Comparison of ENCODE assay signal across 10 mouse cellular contexts in the genomic region with DNA sequence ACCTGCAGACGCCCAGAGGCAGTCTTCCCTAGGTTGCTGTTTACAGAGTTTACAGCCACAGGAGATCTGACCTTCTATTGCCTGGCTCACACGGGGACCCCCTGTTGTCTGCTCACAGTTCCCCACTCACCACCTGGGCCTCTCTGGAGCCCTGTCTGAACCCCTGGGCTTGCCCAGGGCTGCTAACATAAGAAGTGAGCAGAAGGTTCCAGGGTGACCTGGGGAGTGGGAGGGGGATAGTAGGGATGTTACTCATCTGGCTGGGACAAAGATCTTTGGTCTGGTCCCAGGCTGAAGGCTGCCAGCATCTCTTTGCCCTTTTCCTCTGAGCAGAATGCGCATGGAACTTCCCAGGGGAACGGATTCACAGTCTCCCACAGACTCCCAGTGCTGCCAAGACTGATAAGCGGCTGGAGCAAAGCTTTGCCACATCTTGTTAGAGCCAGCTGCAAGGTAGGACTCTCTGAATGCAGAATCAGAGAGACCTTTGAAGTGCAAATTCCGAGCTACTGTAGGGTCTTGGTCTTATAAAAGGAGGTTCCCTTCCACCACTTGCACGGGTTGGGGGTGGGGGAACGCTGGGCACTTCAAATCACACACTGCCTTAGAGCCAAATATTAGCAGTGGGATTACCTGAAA.
DNase-seq lines count a peak whose midpoint lies in the region; ATAC-seq lines count a peak whose summit lies in the region.
"Had no signal": no experiment of that assay in that cellular context is flagged by ENCODE, and none has a peak within 500 bp of the region (broad histone marks: within the 10 kb centered on the region; RNA-seq: fewer than 3 reads in every experiment).

No protein-coding gene starts in this region.

- H3K27me3 ChIP-seq in kidney, embryonic 14.5 days (ENCODE audit: control insufficient read depth, insufficient read depth, low read length), result no peaks in the 10 kb centered on the region
- no peaks in the 10 kb centered on the region for H3K27me3 ChIP-seq in heart, embryonic 12.5 days (replicated peaks)
- no peaks in the 10 kb centered on the region for H3K27me3 ChIP-seq in midbrain, embryonic 13.5 days

- no peaks in the 10 kb centered on the region for H3K36me3 ChIP-seq in kidney, embryonic 14.5 days (ENCODE audit: control insufficient read depth, insufficient read depth, low read length)
- H3K36me3 ChIP-seq in heart, embryonic 12.5 days, result no peaks in the 10 kb centered on the region
- no peaks in the 10 kb centered on the region for H3K36me3 ChIP-seq in midbrain, embryonic 13.5 days

- H3K9me3 ChIP-seq in kidney, embryonic 14.5 days (ENCODE audit: control insufficient read depth, low read length), result no peaks in the 10 kb centered on the region
- H3K9me3 ChIP-seq in heart, embryonic 12.5 days (replicated peaks), result no peaks in the 10 kb centered on the region; the same call in 1 of the 2 replicates
- H3K9me3 ChIP-seq in midbrain, embryonic 13.5 days, result no peaks in the 10 kb centered on the region

- WGBS in kidney, embryonic 14.5 days, result 34% methylated on average over 8 of the region's 8 CpGs
- WGBS in heart, embryonic 12.5 days, result 16% methylated on average over 8 of the region's 8 CpGs
- WGBS in midbrain, embryonic 13.5 days, result 33% methylated on average over 8 of the region's 8 CpGs

- no peak overlapping the region for H3K4me2 ChIP-seq in kidney, embryonic 14.5 days (replicated peaks; ENCODE audit: low read depth, low read length)
- H3K4me2 ChIP-seq in heart, embryonic 12.5 days, result peak overlapping the region; percentile 26
- H3K4me2 ChIP-seq in midbrain, embryonic 13.5 days (replicated peaks), result no peak overlapping the region

- H3K9ac ChIP-seq in kidney, embryonic 14.5 days (ENCODE audit: low read depth, low read length), result no peak overlapping the region
- no peak overlapping the region for H3K9ac ChIP-seq in heart, embryonic 12.5 days
- H3K9ac ChIP-seq in midbrain, embryonic 13.5 days (replicated peaks), result no peak overlapping the region

- ATAC-seq in kidney, embryonic 14.5 days (ENCODE audit: low FRiP score, low TSS enrichment), result peak; percentile 26; the same call in 1 of the 2 replicates
- no peak for ATAC-seq in heart, embryonic 12.5 days (ENCODE audit: insufficient number of reproducible peaks, low FRiP score)
- ATAC-seq in midbrain, embryonic 13.5 days, result peak; percentile 55; the same call in 1 of the 2 replicates

- peaks cover 8% of the 10 kb centered on the region for H3K4me1 ChIP-seq in kidney, embryonic 14.5 days (ENCODE audit: control insufficient read depth, insufficient read depth, low read length)
- H3K4me1 ChIP-seq in heart, embryonic 12.5 days (replicated peaks), result peaks cover 24% of the 10 kb centered on the region
- H3K4me1 ChIP-seq in midbrain, embryonic 13.5 days (replicated peaks), result peaks cover 8% of the 10 kb centered on the region; the same call in 1 of the 2 replicates

- no peak overlapping the region for H3K4me3 ChIP-seq in kidney, embryonic 14.5 days (ENCODE audit: low read length)
- no peak overlapping the region for H3K4me3 ChIP-seq in heart, embryonic 12.5 days
- H3K4me3 ChIP-seq in midbrain, embryonic 13.5 days (replicated peaks), result no peak overlapping the region
- H3K4me3 ChIP-seq: erythroblast, embryonic 14.5 days had no signal

- H3K27ac ChIP-seq in kidney, embryonic 14.5 days (ENCODE audit: low read depth, low read length), result no peak overlapping the region
- H3K27ac ChIP-seq in heart, embryonic 12.5 days (ENCODE audit: poor library complexity, severe bottlenecking), result peak overlapping the region; percentile 60; the same call in 1 of the 2 replicates
- H3K27ac ChIP-seq in midbrain, embryonic 13.5 days, result 0 out of 2 replicates have a peak overlapping the region, but pooled peaks have one; percentile 37

- DNase-seq in kidney, adult 9 months, result no peak
- peak; percentile 42 for DNase-seq in brain, adult 2 months (ENCODE audit: low read depth, low spot score)
- no peak for DNase-seq in urinary bladder, postnatal 36 days (ENCODE audit: low spot score in 2 of 2)
- no peak for DNase-seq in spleen, postnatal 36 days (ENCODE audit: low spot score in 2 of 2)
- DNase-seq: cerebellum, adult 2 months; lung, postnatal 10 days had no signal
